Mouse (Mus musculus): Measurements from ENCODE around the gene Ccdc85c.
A peak's percentile ranks its signal among the peaks of the same experiment; 100 is the strongest.

Gene Ccdc85c

GRCm38 (mm10) chr12:108234832-108235602 lies 40.2 kb downstream of the Ccdc85c start:
- no peak overlapping the region for H3K4me3 ChIP-seq (replicated peaks; ENCODE audit: low read length)
- peaks cover 84% of the 10 kb centered on the region for H3K4me1 ChIP-seq (replicated peaks; ENCODE audit: low read depth, low read length)
- no peaks in the 10 kb centered on the region for H3K36me3 ChIP-seq (ENCODE audit: insufficient read depth, low read length)
- no peak for TF ChIP-seq CTCF (conservative IDR thresholded peaks at IDR 0.05; ENCODE audit: low read length)
- TF ChIP-seq NANOG (IDR thresholded peaks at IDR 0.05; ENCODE audit: borderline replicate concordance, low read length) = no peak
- no peak for TF ChIP-seq POU5F1 (IDR thresholded peaks at IDR 0.05; ENCODE audit: borderline replicate concordance, low read length)
- no peaks in the 10 kb centered on the region for H3K9me3 ChIP-seq (ENCODE audit: low read length)
- no peaks in the 10 kb centered on the region for H3K27me3 ChIP-seq (ENCODE audit: insufficient read depth, low read length)

- H3K27me3 ChIP-seq (ENCODE audit: insufficient read depth, low read length) = no peaks in the 10 kb centered on the region
- no peak overlapping the region for H3K4me3 ChIP-seq (replicated peaks; ENCODE audit: low read length)
- H3K36me3 ChIP-seq (ENCODE audit: insufficient read depth, low read length) = no peaks in the 10 kb centered on the region
- peaks cover 79% of the 10 kb centered on the region for H3K4me1 ChIP-seq (replicated peaks; ENCODE audit: low read depth, low read length)
- TF ChIP-seq CTCF (conservative IDR thresholded peaks at IDR 0.05; ENCODE audit: low read length) = no peak
- TF ChIP-seq NANOG (IDR thresholded peaks at IDR 0.05; ENCODE audit: borderline replicate concordance, low read length) = no peak
- no peak for TF ChIP-seq POU5F1 (IDR thresholded peaks at IDR 0.05; ENCODE audit: borderline replicate concordance, low read length)
- H3K9me3 ChIP-seq (ENCODE audit: low read length) = no peaks in the 10 kb centered on the region
Measured at GRCm38 (mm10) chr12:108233736-108234135, 41.5 kb downstream of the Ccdc85c start.

DNA sequence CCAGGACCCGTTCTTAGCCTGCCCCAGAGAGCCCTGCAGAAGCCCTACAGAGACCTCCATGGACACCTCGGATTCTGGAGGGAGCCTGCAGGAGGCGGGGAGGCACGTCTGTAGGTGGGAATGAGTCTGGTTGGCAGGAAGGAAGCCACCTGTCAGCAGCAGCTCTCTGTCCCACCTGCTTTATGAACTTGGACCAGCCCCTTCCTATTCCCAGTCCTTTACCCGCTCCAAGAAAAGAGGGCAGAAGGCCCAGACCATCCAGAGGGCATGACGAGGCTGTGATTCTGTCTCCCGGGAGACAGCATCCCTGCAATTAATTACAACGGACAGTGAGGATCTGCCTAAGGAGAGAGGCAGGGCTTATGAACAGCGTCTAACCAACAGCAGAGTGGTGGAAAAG lies 43.3 kb downstream of the Ccdc85c start:
- no peak for TF ChIP-seq CTCF (conservative IDR thresholded peaks at IDR 0.05; ENCODE audit: low read length)
- no peak for TF ChIP-seq POU5F1 (IDR thresholded peaks at IDR 0.05; ENCODE audit: borderline replicate concordance, low read length)
- TF ChIP-seq NANOG (IDR thresholded peaks at IDR 0.05; ENCODE audit: borderline replicate concordance, low read length) = no peak
- peaks cover 69% of the 10 kb centered on the region for H3K4me1 ChIP-seq (replicated peaks; ENCODE audit: low read depth, low read length)
- H3K4me3 ChIP-seq (replicated peaks; ENCODE audit: low read length) = no peak overlapping the region
- H3K36me3 ChIP-seq (ENCODE audit: insufficient read depth, low read length) = 0 out of 2 replicates have a peak, but pooled peaks cover 2% of the 10 kb centered on the region
- H3K27me3 ChIP-seq (ENCODE audit: insufficient read depth, low read length) = no peaks in the 10 kb centered on the region
- H3K9me3 ChIP-seq (ENCODE audit: low read length) = no peaks in the 10 kb centered on the region

DNA sequence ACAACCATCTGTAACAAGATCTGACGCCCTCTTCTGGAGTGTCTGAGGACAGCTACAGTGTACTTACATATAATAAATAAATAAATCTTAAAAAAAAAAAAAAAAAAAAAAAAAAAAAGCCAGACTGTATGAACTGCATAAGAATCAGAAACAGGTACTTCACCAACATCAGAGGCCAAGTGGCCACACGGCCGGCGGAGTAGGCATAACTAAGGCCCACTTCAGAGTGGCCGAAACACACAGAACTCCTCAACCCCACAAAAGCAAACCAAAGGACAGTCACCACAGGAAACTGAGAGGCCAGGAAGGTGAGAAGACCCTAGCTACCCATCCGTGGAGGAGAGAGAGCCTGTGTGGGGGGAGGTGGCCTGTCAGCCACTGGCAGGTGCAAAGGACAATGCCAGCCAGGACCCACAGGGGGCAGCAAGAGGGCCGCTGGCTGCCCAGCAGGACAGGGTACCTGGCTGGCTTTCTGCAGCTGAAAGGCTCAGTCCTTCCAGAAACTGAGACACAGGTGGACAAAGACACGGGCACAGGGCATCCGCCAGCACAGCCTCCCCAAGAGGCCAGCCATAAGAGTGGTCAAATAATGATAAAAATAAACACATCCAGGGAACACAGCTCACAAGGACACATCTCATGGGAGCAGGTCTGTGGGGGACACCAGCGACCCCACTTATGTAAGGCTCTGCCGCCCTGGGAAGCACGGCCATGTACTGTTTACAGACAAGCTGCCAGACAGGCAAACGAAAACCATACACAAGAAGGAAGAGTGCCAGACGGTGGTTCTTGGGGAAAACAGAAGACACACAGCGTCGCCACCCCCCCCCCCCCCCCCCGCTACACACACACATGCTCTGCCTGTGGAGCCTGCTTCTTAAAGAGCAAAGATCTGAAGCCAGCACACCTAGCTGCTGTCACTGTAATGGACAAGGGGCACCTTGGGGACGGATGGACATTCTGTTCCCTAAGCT lies 44.1 kb downstream of the Ccdc85c start:
- H3K36me3 ChIP-seq (ENCODE audit: insufficient read depth, low read length) = 0 out of 2 replicates have a peak, but pooled peaks cover 2% of the 10 kb centered on the region
- TF ChIP-seq NANOG (IDR thresholded peaks at IDR 0.05; ENCODE audit: borderline replicate concordance, low read length) (no peak), POU5F1 (IDR thresholded peaks at IDR 0.05; ENCODE audit: borderline replicate concordance, low read length) (no peak), CTCF (conservative IDR thresholded peaks at IDR 0.05; ENCODE audit: low read length) (peak; percentile 33)
- H3K9me3 ChIP-seq (ENCODE audit: low read length) = no peaks in the 10 kb centered on the region
- H3K4me1 ChIP-seq (replicated peaks; ENCODE audit: low read depth, low read length) = peaks cover 65% of the 10 kb centered on the region
- H3K4me3 ChIP-seq (replicated peaks; ENCODE audit: low read length) = 0 out of 2 replicates have a peak overlapping the region, but pooled peaks have one; percentile 13
- no peaks in the 10 kb centered on the region for H3K27me3 ChIP-seq (ENCODE audit: insufficient read depth, low read length)

DNA sequence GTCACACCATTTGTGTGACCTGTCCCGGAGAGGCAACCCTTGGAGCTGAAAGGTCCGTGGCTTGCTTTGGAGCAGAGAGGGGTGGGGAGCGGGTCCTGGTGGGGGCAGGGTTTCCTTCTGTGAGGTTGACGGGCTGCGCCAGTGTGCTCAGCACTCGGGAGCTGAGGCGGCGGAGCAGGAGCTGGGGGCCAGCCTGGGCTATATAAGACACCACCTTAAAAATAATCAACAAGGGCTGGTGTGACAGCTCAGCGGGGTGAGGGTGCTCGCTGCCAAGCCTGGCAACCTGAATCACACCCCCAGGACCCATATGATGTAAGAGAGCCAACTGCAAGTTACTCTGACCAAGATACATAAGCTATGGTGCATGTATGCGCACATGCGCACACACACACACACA lies 45.1 kb downstream of the Ccdc85c start:
- Histone ChIP-seq H3K4me1 (replicated peaks; ENCODE audit: low read depth, low read length) (peaks cover 68% of the 10 kb centered on the region), H3K36me3 (ENCODE audit: insufficient read depth, low read length) (0 out of 2 replicates have a peak, but pooled peaks cover 2% of the 10 kb centered on the region), H3K9me3 (ENCODE audit: low read length) (no peaks in the 10 kb centered on the region), H3K27me3 (ENCODE audit: insufficient read depth, low read length) (no peaks in the 10 kb centered on the region), H3K4me3 (replicated peaks; ENCODE audit: low read length) (no peak overlapping the region)
- no peak for TF ChIP-seq POU5F1 (IDR thresholded peaks at IDR 0.05; ENCODE audit: borderline replicate concordance, low read length)
- TF ChIP-seq NANOG (IDR thresholded peaks at IDR 0.05; ENCODE audit: borderline replicate concordance, low read length) = no peak
- no peak for TF ChIP-seq CTCF (conservative IDR thresholded peaks at IDR 0.05; ENCODE audit: low read length)

GRCm38 (mm10) chr12:108227527-108227926 lies 47.7 kb downstream of the Ccdc85c start:
- TF ChIP-seq POU5F1 (IDR thresholded peaks at IDR 0.05; ENCODE audit: borderline replicate concordance, low read length) = no peak
- TF ChIP-seq NANOG (IDR thresholded peaks at IDR 0.05; ENCODE audit: borderline replicate concordance, low read length) = no peak
- no peak for TF ChIP-seq CTCF (conservative IDR thresholded peaks at IDR 0.05; ENCODE audit: low read length)
- Histone ChIP-seq H3K36me3 (ENCODE audit: insufficient read depth, low read length) (0 out of 2 replicates have a peak, but pooled peaks cover 2% of the 10 kb centered on the region), H3K4me3 (replicated peaks; ENCODE audit: low read length) (no peak overlapping the region), H3K4me1 (replicated peaks; ENCODE audit: low read depth, low read length) (peaks cover 71% of the 10 kb centered on the region), H3K27me3 (ENCODE audit: insufficient read depth, low read length) (no peaks in the 10 kb centered on the region), H3K9me3 (ENCODE audit: low read length) (no peaks in the 10 kb centered on the region)

DNA sequence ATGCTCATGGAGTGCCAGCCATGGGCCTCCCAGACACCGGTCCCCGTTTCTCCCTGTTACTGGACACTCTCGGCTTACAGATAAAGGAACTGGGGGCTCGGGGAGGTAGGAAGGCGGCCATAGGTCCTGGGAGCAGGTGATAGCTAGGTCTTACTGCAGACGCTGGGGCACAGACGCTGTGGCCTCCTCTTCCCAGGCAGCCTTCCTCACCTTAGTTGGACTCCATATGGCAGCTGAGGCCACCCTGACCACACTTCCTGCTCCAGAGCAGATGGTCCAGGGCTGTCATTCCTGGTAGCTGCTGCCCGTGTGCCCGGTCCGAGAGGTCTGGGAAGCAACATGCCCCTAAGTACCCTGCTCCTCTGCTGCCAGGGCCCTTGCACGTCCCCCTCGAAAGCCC lies 48.3 kb downstream of the Ccdc85c start:
- H3K27me3 ChIP-seq (ENCODE audit: insufficient read depth, low read length) = no peaks in the 10 kb centered on the region
- TF ChIP-seq POU5F1 (IDR thresholded peaks at IDR 0.05; ENCODE audit: borderline replicate concordance, low read length) (no peak), CTCF (conservative IDR thresholded peaks at IDR 0.05; ENCODE audit: low read length) (no peak), NANOG (IDR thresholded peaks at IDR 0.05; ENCODE audit: borderline replicate concordance, low read length) (no peak)
- H3K9me3 ChIP-seq (ENCODE audit: low read length) = no peaks in the 10 kb centered on the region
- H3K36me3 ChIP-seq (ENCODE audit: insufficient read depth, low read length) = 0 out of 2 replicates have a peak, but pooled peaks cover 2% of the 10 kb centered on the region
- H3K4me3 ChIP-seq (replicated peaks; ENCODE audit: low read length) = no peak overlapping the region
- peaks cover 70% of the 10 kb centered on the region for H3K4me1 ChIP-seq (replicated peaks; ENCODE audit: low read depth, low read length)

- H3K4me3 ChIP-seq (replicated peaks; ENCODE audit: low read length) = no peak overlapping the region
- no peaks in the 10 kb centered on the region for H3K27me3 ChIP-seq (ENCODE audit: insufficient read depth, low read length)
- H3K9me3 ChIP-seq (ENCODE audit: low read length) = no peaks in the 10 kb centered on the region
- 0 out of 2 replicates have a peak, but pooled peaks cover 7% of the 10 kb centered on the region for H3K36me3 ChIP-seq (ENCODE audit: insufficient read depth, low read length)
- H3K4me1 ChIP-seq (replicated peaks; ENCODE audit: low read depth, low read length) = peaks cover 68% of the 10 kb centered on the region
- TF ChIP-seq NANOG (IDR thresholded peaks at IDR 0.05; ENCODE audit: borderline replicate concordance, low read length) (no peak), CTCF (conservative IDR thresholded peaks at IDR 0.05; ENCODE audit: low read length) (no peak), POU5F1 (IDR thresholded peaks at IDR 0.05; ENCODE audit: borderline replicate concordance, low read length) (no peak)
Measured at GRCm38 (mm10) chr12:108226216-108226615, 49.0 kb downstream of the Ccdc85c start.
